Mouse (Mus musculus) ES-CJ7 (cell line): ENCODE data around the gene Gm8237.
"Not testable (repeated sequence)": the region's sequence is repeated elsewhere in the genome, so short reads cannot be mapped to it uniquely, and the experiment has no call there.

Source experiments
- DNase-seq: peaks from one replicate; pipeline ENCODE4 v3.0.0; 2011; ENCODE audit warnings: low read depth, low spot score

The Gm8237 gene

DNA sequence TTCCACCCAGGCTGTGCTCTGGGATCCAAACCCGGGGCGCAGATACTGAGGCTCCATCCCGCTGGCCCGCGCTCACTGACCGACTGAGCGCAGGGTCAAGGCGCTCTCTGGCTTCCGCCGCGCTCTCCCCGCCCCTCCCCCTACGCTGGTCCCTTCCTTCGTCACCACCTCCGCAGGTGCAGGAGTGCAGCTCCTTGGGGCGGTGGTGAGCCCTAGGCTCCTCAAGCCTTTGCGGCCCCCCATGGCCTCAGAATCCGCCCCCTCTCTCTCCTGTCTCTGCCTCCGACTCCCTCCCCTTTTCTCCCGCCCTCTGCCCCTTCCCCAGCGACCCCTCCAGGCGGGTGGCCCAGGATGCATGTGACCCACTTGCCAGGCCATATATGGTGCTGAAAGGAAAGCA is at the start of gene Gm8237:
TSS of gene Gm8237 (minus strand) at position 142 of the 400 bp plus-strand sequence.
- DNase-seq: not testable (repeated sequence)

DNA sequence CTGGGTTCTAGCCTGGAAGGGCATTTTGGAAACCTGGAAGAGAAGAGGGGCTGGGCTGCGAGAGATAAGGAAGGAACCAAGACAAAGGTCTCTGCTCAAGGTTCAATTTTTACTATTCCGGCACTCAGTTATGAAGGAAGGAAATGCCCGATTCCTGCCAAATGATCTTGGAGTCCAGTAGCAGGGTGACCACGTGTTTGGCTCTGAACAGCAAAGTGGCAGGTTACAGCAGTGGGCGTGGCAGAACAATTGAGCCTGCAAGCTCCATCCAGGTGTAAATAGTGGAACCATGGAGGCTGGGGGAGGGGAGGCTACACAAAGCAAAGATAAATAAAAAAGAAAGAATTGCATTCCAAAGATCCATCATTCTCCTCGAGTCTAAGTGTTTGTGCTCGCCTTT is 43.1 kb upstream of the Gm8237 start:
- peak; percentile 39 for DNase-seq

DNA sequence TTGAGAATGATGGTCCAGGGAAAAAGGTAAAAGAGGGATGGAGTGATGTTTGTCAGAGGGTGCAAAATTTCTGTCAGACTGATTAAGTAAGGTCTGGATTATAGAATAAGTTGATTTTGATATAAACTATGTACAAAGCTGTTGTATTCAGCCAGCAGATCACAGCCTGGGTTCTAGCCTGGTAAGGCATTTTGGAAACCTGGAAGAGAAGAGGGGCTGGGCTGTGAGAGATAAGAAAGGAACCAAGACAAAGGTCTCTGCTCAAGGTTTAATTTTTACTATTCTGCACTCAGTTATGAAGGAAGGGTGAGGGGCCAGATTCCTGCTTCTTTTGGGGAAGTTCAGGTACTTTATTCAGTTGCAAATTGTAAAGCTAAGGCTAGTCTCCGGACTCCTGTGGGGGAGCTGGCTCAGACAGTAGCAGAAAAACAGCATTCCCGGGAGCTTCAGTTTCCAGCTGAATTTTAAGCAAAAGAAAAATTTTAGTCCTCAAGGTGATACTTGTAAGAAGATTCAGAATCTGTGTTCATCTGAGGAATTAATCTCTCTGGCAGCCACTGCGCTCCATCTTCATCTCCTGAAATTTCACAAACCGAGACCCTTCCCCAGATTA is 38.3 kb upstream of the Gm8237 start:
- DNase-seq: not testable (repeated sequence)

DNA sequence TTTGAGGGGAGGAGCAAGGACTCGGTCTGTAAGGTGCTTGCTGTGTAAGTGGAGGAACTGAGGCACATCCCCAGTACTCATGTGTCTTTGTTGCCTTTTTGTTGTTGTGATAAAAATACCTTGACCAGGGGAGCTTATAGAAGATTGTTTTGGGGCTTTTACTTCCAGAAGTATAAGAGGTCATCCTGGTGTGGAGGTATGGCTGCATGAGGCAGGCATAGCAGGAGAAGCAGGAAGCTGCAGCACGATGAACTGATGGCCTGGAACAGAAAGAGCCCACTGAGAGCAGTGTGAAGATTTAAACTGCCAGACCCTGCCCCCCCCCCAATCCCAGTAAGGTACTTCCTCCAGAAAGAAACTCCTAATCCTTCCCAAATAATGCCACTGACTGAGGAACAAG is 33.5 kb upstream of the Gm8237 start:
- not testable (repeated sequence) for DNase-seq

GRCm38 (mm10) chr14:5879791-5880190 is 391 bp downstream of the Gm8237 start:
- DNase-seq: not testable (repeated sequence)

GRCm38 (mm10) chr14:5879136-5879535 is 1.0 kb downstream of the Gm8237 start:
- DNase-seq: peak; percentile 42

GRCm38 (mm10) chr14:5855911-5856310 is 24.3 kb downstream of the Gm8237 start:
- not testable (repeated sequence) for DNase-seq

- DNase-seq: not testable (repeated sequence)
Observed at GRCm38 (mm10) chr14:5830229-5830628, 50.0 kb downstream of the Gm8237 start, which contains the start of gene Gm3424. Gm3424 (minus strand) TSS chr14:5830329.

DNA sequence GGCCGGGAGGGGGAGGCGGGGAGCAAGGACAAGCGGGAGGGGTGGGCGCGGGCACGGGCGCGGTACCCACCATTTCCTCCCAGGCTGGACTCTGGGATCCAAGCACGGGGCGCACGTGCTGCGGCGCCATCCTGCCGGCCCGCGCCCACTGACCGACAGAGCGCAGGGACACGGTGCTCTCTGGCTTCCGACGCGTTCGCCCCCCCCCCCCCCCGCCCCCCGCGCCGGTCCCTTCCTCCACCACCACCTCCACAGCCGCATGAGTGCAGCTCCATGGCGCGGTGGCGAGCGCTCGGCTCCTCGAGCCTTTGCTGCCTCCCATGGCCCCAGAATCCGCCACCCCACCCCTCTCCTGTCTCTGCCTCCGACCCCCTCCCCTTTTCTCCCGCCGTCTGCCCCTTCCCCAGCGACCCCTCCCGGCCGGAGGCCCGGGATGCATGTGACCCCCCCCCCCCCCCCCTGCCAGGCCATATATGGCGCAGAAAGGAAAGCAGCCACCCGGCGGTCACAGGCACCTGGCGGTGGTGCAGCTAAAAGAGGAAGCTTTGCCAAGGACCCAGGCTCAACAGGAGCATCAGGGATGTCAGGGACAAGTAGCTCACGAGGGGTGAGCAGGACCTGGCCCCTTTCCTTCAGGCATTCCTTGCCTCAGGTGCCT is 67.4 kb downstream of the Gm8237 start:
- not testable (repeated sequence) for DNase-seq
